Mouse (Mus musculus): Measurements from ENCODE around the gene Grik3.

Gene Grik3

GRCm38 (mm10) chr4:125490661-125491504 lies at the start of gene Grik3:
TSS of gene Grik3 (plus strand) at chr4:125490700.
- DNase-seq (ENCODE audit: low spot score in 2 of 2) = no peak

GRCm38 (mm10) chr4:125441821-125442220 lies 48.7 kb upstream of the Grik3 start:
- DNase-seq (ENCODE audit: low spot score in 2 of 2) = no peak

GRCm38 (mm10) chr4:125444366-125444765 lies 46.1 kb upstream of the Grik3 start:
- DNase-seq (ENCODE audit: low spot score in 2 of 2) = no peak

GRCm38 (mm10) chr4:125450602-125451321 lies 39.7 kb upstream of the Grik3 start:
- DNase-seq (ENCODE audit: low spot score in 2 of 2) = no peak

- DNase-seq (ENCODE audit: low spot score in 2 of 2) = no peak
Measured at GRCm38 (mm10) chr4:125451821-125452220, 38.7 kb upstream of the Grik3 start.

- DNase-seq (ENCODE audit: low spot score in 2 of 2) = no peak
Measured at GRCm38 (mm10) chr4:125456506-125456905, 34.0 kb upstream of the Grik3 start.

GRCm38 (mm10) chr4:125457152-125458093 lies 33.1 kb upstream of the Grik3 start:
- no peak for DNase-seq (ENCODE audit: low spot score in 2 of 2)

GRCm38 (mm10) chr4:125459791-125460190 lies 30.7 kb upstream of the Grik3 start:
- no peak for DNase-seq (ENCODE audit: low spot score in 2 of 2)

- DNase-seq (ENCODE audit: low spot score in 2 of 2) = no peak
Measured at GRCm38 (mm10) chr4:125469711-125470372, 20.7 kb upstream of the Grik3 start.

GRCm38 (mm10) chr4:125474903-125475302 lies 15.6 kb upstream of the Grik3 start:
- DNase-seq (ENCODE audit: low spot score in 2 of 2) = no peak

- no peak for DNase-seq (ENCODE audit: low spot score in 2 of 2)
Measured at GRCm38 (mm10) chr4:125478071-125478470, 12.4 kb upstream of the Grik3 start.

GRCm38 (mm10) chr4:125481256-125481655 lies 9.2 kb upstream of the Grik3 start:
- DNase-seq (ENCODE audit: low spot score in 2 of 2) = no peak

GRCm38 (mm10) chr4:125484131-125484530 lies 6.4 kb upstream of the Grik3 start:
- no peak for DNase-seq (ENCODE audit: low spot score in 2 of 2)

- DNase-seq (ENCODE audit: low spot score in 2 of 2) = no peak
Measured at GRCm38 (mm10) chr4:125485416-125486239, 4.9 kb upstream of the Grik3 start.

GRCm38 (mm10) chr4:125486616-125487015 lies 3.9 kb upstream of the Grik3 start:
- DNase-seq (ENCODE audit: low spot score in 2 of 2) = no peak

- no peak for DNase-seq (ENCODE audit: low spot score in 2 of 2)
Measured at GRCm38 (mm10) chr4:125487031-125487430, 3.5 kb upstream of the Grik3 start.

- no peak for DNase-seq (ENCODE audit: low spot score in 2 of 2)
Measured at GRCm38 (mm10) chr4:125488796-125489637, 1.5 kb upstream of the Grik3 start.

GRCm38 (mm10) chr4:125489901-125490590 lies 454 bp upstream of the Grik3 start:
- no peak for DNase-seq (ENCODE audit: low spot score in 2 of 2)
